ENCODE assay signal across 1 mouse cellular context in the genomic region with DNA sequence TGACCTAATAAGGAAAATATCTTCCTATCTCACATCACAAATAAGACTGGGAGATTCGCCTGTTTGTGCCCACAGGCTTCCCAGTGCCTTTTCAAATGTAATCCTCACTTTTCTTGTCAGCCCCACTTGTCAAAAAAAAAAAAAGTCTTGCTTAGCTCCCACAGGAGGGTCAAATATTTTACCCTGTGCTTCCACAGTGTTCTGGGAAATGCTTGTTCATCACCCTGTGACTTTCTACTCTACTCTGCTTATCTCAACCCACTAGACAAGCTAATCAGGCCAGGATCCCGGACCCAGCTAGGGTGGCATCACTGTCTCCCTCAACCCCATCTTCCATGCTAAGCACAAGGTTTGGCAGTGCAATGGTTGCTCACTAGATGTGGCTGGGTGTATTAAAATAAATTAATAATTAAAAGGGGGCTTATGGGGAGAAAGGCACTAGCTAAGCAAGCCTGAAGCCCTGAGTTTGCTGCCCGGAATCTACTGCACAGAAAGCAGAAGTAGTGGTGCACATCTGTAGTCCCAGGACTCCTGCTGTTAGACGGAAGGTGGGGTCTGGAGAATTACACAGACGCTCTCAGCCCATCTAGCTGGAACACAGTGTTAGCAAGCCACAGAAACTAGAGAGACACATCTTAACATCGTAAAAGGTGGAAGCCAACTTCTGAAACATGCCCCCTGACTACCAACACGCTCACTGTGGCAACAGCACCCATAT.
TF ChIP-seq lines count a peak whose summit lies in the region.

No protein-coding gene starts in this region.

TF ChIP-seq in MEL, 35 proteins besides CTCF, POLR2A, EP300 and RAD21 (continued from another document):
- TF ChIP-seq POLR2AphosphoS5 (IDR thresholded peaks at IDR 0.05; ENCODE audit: borderline replicate concordance, low read depth, low read length) (no peak), MAZ (IDR thresholded peaks at IDR 0.05; ENCODE audit: low read depth, low read length) (no peak), MEF2A (IDR thresholded peaks at IDR 0.05; ENCODE audit: extremely low read depth, insufficient replicate concordance, low read depth, low read length, poor library complexity, severe bottlenecking) (no peak), ZNF384 (IDR thresholded peaks at IDR 0.05; ENCODE audit: low read depth, low read length) (peak; percentile 81), ELF1 (IDR thresholded peaks at IDR 0.05; ENCODE audit: low read depth, low read length) (no peak), SMC3 (IDR thresholded peaks at IDR 0.05; ENCODE audit: low read depth, low read length) (no peak), SIN3A (IDR thresholded peaks at IDR 0.05; ENCODE audit: low read length) (no peak), TAL1 (IDR thresholded peaks at IDR 0.05; ENCODE audit: low read length) (no peak)
